Mouse (Mus musculus): ENCODE data around the gene Lsp1.

Lsp1 gene

GRCm38 (mm10) chr7:142476795-142477452, 16.3 kb downstream of the Lsp1 start:
- peak; percentile 95 for DNase-seq

GRCm38 (mm10) chr7:142478001-142478400, 17.4 kb downstream of the Lsp1 start:
- peak; percentile 94 for DNase-seq

GRCm38 (mm10) chr7:142478574-142478973, 18.0 kb downstream of the Lsp1 start:
- DNase-seq: peak; percentile 92

GRCm38 (mm10) chr7:142479307-142479706, 18.7 kb downstream of the Lsp1 start:
- DNase-seq: peak; percentile 92

GRCm38 (mm10) chr7:142479886-142480285, 19.3 kb downstream of the Lsp1 start:
- peak; percentile 93 for DNase-seq

GRCm38 (mm10) chr7:142480661-142481060, 20.1 kb downstream of the Lsp1 start:
- peak; percentile 94 for DNase-seq

- peak; percentile 98 for DNase-seq
Observed at GRCm38 (mm10) chr7:142481186-142481567, 20.6 kb downstream of the Lsp1 start.

- DNase-seq: peak; percentile 99
Observed at GRCm38 (mm10) chr7:142481568-142482255, 21.1 kb downstream of the Lsp1 start.

GRCm38 (mm10) chr7:142482256-142482609, 21.6 kb downstream of the Lsp1 start:
- DNase-seq: peak; percentile 97

- peak; percentile 97 for DNase-seq
Observed at GRCm38 (mm10) chr7:142483136-142483535, 22.5 kb downstream of the Lsp1 start.

GRCm38 (mm10) chr7:142484780-142485179, 24.2 kb downstream of the Lsp1 start:
- peak; percentile 98 for DNase-seq

GRCm38 (mm10) chr7:142486751-142487162, 26.1 kb downstream of the Lsp1 start:
- peak; percentile 95 for DNase-seq

- DNase-seq: peak; percentile 91
Observed at GRCm38 (mm10) chr7:142487341-142487859, 26.8 kb downstream of the Lsp1 start.

GRCm38 (mm10) chr7:142488053-142488452, 27.4 kb downstream of the Lsp1 start:
- DNase-seq: no peak

GRCm38 (mm10) chr7:142493535-142493934, 32.9 kb downstream of the Lsp1 start:
- peak; percentile 90 for DNase-seq

GRCm38 (mm10) chr7:142496158-142496557, 35.5 kb downstream of the Lsp1 start:
- peak; percentile 96 for DNase-seq

- peak; percentile 96 for DNase-seq
Observed at GRCm38 (mm10) chr7:142496800-142497199, 36.2 kb downstream of the Lsp1 start.

- peak; percentile 96 for DNase-seq
Observed at GRCm38 (mm10) chr7:142497775-142498174, 37.2 kb downstream of the Lsp1 start.

- no peak for DNase-seq
Observed at GRCm38 (mm10) chr7:142498575-142498974, 38.0 kb downstream of the Lsp1 start, which contains the start of gene Tnnt3. Gene Tnnt3, plus strand, starts transcription at chr7:142498836.

GRCm38 (mm10) chr7:142499010-142499721, 38.6 kb downstream of the Lsp1 start:
- no peak for DNase-seq

GRCm38 (mm10) chr7:142500032-142500431, 39.4 kb downstream of the Lsp1 start:
- DNase-seq: no peak

- DNase-seq: no peak
Observed at GRCm38 (mm10) chr7:142503206-142503605, 42.6 kb downstream of the Lsp1 start.

- DNase-seq: no peak
Observed at GRCm38 (mm10) chr7:142505942-142506341, 45.3 kb downstream of the Lsp1 start.

GRCm38 (mm10) chr7:142506501-142506900, 45.9 kb downstream of the Lsp1 start:
- DNase-seq: peak; percentile 90

All from heart, adult 11 months (tissue).